Mouse (Mus musculus) adrenal gland, postnatal 36 days (tissue): ENCODE data around the gene Pir. TPM values are rescaled to one million over a fixed set of nuclear protein-coding genes. Genes with fewer than 3 reads are reported as not detected.

ENCODE experiments used
- DNase-seq, 2 experiments: peaks; one replicate each; pipeline ENCODE4 v3.0.0; 2021; ENCODE audit warnings: mixed read lengths in 1 of 2
- long read RNA-seq, 2 experiments: library from polyadenylated mRNA; stranded (forward); transcript quantifications; one replicate each; pipeline ENCODE4 v2.0.0; 2021; ENCODE audit warnings: borderline sequencing depth in 2 of 2
- total RNA-seq, 2 experiments: library from RNA; stranded (reverse); gene quantifications; 2 replicates each; pipeline ENCODE4 v1.2.3; 2021

The Pir gene
- 1 to 10 TPM; 3.9 to 4.9 TPM for total RNA-seq
- long read RNA-seq, experiment 1, partial matches to known transcripts = 0 of 2 reads
- long read RNA-seq, experiment 1, other reads (novel, unspliced or antisense) = 1 of 2 reads
- long read RNA-seq, experiment 2, partial matches to known transcripts = 1 of 3 reads
- long read RNA-seq, experiment 2, other reads (novel, unspliced or antisense) = 1 of 3 reads

DNA sequence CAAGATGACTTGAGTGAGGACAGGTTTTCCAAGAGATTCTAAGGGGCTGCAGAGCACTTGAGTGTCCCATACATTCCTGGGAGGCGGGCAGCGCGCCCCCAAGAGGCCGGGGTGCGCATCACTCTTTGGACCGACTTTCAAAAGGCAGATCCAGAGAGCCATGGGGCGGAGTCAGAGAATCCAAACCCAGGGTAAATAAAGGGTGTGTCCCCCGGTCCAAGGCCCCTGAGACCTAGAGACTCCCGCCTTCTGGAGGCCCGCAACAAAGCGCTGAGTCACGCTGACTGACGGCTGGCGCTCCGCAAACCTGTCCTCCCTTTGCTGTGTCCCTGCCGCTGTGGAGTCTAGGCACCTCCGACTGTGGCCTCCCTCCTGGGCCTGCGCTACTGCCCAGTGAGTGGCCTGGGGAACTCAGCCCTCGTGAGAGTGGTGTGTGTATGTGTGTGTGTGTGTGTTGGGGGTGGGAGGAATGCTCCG lies at the start of gene Pir:
Gene Pir (plus strand): TSS at position 87 of the 477 bp plus-strand sequence.
- DNase-seq = peak; percentile 56 to 69

DNA sequence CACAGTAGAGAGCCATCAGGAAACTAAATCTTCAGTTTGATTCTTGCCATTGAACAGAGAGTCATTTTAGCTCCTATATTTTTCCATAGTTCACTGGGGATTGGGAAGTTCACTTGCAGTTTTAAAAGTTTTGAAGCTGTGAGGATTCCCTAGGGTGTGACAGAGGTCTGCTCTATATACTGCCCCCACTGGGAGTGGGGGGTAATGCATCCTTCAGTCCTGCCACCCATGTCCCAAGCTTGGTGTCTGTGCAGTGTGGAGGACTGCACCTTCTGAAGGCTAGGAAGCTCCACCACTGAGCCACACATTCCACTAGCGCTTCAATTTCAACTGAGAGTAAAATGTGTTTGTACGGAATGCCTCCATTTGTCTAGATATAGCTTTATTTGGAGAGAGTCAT lies 47.2 kb upstream of the Pir start:
- peak; percentile 6 to 25 for DNase-seq

- no peak for DNase-seq
These were observed 35.8 kb upstream of the Pir start for GRCm38 (mm10) chrX:164233380-164233779.

DNA sequence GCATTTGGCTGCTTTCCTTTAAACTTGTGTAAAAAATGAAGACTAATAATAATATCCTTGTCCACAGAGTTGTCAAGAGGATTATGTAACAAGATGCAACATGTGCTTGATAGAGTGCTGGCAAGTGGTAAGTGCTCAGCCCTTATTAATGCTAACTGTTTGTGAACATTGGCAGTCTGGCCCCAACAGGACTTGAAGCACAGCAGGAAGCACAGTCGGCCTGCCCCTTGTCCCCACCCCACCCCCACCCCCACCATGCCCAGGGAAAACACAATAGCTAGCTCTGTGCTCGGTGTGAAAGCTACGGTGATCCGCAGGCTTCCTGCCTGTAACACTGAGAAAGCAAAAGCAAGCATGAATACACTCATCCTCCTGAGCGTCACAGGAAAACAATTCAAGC lies 23.5 kb upstream of the Pir start:
- no peak for DNase-seq

- DNase-seq = no peak
These were observed 22.4 kb upstream of the Pir start for GRCm38 (mm10) chrX:164246722-164247121.

DNA sequence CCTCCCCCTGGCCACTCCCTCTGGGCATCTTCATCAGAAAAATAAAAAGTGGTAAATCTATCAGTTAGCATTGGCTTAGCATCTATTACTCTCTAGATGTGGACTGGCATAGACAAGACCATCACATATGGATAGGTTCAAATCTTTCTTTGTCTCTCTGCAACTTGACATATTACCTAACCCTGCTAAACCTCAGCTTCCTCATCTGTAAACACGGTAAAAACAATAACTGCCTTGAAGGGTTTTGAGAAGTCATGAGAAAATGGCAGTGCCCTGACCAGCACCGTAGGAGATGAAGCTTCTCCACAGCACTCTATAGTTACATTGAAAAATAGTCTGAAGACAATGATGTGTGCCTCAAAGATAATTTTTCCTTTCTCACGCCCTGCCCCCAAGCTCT lies 12.6 kb upstream of the Pir start:
- no peak for DNase-seq

GRCm38 (mm10) chrX:164258057-164258456 lies 11.1 kb upstream of the Pir start, which contains the start of gene Bmx:
TSS of gene Bmx (minus strand) at chrX:164258193.
- no peak for DNase-seq

DNA sequence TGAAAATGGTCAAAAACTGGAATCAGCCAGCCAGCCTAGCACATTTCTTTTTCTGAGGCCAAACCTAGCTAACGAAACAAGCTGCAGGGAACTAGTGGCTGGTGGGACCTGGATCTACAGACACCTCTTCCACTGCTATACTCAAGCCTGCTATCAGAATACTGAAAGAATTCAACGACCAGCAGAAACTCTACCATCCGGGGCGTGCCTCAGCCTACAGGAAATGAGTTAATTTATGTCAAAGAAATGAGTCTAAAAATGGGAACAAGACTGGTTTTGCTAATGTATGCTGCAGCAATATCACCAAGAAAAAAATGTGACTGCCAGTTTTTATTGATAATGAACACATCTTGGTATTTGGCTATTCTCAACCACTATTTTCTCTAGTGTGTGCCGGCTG lies 10.5 kb upstream of the Pir start:
- no peak for DNase-seq

- DNase-seq = no peak
These were observed 6.9 kb upstream of the Pir start for GRCm38 (mm10) chrX:164262286-164262685.

DNA sequence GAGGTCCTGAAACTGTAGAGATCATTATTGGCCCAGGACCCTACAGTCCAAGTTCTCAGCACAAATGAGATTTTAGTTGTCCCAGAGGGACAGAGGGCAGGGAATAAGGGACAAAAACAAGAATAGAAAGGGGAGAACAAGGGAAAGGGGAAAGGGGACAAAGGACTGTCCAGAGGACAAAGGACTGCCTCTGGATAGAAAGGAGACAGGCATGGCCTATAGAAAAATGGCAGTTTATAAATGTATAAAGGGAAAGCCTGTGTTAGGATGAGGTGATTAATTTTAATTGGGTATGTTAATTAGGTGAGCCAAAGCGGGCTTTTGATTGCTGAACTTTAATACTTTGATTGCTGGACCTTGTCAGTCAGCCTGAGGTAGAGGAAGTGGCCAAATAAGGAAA lies 4.3 kb upstream of the Pir start:
- no peak for DNase-seq

- no peak for DNase-seq
These were observed 1.4 kb downstream of the Pir start for GRCm38 (mm10) chrX:164270603-164271002.

- DNase-seq = no peak
These were observed 6.4 kb downstream of the Pir start for GRCm38 (mm10) chrX:164275536-164275935.

GRCm38 (mm10) chrX:164280918-164281647 lies 11.9 kb downstream of the Pir start:
- no peak for DNase-seq

DNA sequence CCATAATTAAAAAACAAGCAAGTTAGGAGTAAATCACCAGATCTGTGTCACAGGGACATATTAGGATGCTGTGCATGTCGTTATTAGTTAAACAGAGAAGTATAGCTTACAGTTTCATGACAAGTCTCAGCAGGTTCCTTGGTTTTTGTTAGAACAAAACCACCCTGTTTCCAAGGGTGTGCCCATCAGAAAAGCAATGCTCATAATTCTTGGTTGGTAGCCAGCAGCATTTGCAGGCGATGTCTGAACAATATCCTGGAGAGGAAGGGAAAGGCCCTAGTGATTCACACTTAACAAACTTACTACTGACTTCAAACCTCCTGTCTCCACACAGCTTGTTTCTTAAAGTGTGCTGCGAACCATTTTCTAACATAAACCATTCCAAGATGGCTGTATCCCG lies 14.6 kb downstream of the Pir start:
- DNase-seq = no peak

DNA sequence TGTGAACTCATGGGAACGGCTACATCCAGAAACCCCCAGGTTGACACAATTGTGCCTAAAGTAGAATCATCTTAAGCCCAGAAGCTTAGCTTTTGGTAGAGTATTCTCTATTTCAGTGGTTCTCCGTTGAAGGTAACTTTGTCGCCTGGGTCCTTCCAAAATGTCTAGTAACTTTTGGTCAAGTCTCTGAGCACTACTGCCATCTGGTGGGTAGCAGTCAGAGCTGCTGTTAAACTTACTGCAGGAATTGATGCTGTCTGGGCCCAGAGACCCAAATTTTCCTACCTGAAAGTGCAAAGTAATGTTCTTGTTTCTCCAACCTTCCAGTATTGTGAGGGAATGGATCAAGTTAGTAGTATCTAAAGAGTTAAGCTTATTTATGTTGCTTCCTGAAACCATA lies 17.9 kb downstream of the Pir start:
- peak; percentile 6 to 37 for DNase-seq

GRCm38 (mm10) chrX:164291147-164291546 lies 22.0 kb downstream of the Pir start:
- DNase-seq = no peak

GRCm38 (mm10) chrX:164306250-164306649 lies 37.1 kb downstream of the Pir start:
- peak; percentile 12 to 29 for DNase-seq

DNA sequence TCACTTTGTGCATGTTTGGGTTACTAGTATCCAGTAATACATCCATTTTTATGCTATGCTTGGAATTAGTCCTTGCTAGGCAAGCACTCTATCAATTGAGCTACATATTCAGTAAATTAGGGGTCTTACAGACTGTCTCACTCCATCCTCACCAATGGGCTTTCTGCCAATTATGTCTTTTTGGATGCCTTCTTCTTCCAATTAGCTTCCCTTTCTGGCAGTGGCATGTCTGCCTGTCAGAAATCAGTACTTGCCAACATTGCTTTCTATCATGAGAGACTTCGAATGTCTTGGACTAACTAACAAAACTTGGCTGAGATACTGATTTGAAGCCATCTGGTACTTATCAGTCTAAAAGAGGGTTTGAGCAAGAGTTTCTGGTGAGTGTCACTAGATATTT lies 44.7 kb downstream of the Pir start:
- no peak for DNase-seq

DNA sequence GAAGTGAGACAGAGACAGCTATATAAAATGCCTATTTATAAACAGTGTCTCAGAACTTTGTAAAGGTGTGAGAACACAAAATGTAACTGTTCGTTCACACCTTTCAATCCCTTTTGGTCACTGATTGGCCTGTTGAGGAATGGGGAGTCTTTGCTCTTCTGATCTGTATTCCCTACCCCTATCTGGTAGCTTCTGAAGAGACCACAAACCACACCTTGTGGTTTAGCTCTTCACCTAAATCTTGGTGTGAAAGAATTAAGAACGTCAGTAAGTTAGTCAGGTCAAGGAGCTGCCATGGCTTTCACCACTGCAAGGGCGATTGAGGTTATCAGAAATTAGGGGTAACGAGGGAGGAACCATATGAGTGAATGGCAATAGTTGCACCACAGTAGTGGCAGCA lies 49.4 kb downstream of the Pir start:
- DNase-seq = no peak

GRCm38 (mm10) chrX:164320031-164320430 lies 50.9 kb downstream of the Pir start:
- peak; percentile 18 to 19 for DNase-seq

DNA sequence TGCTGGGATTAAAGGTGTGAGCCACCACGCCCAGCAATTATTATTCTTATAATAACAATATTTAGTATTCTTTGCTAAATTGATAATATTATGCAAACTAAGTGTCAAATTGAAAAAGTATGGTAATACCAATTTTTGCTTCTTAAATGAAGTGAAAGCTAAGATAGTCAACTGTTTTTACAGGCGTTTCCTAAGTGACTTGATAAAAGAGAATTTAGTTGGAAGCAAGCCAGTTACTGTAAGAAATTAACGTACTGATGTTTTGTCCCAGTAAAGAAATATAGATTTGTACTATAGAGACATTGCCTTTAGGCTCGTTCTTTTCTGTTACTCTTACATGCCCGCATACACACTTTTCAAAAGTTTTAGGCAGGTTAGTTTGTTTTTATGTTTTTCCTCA lies 53.3 kb downstream of the Pir start:
- no peak for DNase-seq

GRCm38 (mm10) chrX:164323391-164323913 lies 54.3 kb downstream of the Pir start:
- DNase-seq = no peak

GRCm38 (mm10) chrX:164330351-164330750 lies 61.2 kb downstream of the Pir start:
- DNase-seq = no peak

DNA sequence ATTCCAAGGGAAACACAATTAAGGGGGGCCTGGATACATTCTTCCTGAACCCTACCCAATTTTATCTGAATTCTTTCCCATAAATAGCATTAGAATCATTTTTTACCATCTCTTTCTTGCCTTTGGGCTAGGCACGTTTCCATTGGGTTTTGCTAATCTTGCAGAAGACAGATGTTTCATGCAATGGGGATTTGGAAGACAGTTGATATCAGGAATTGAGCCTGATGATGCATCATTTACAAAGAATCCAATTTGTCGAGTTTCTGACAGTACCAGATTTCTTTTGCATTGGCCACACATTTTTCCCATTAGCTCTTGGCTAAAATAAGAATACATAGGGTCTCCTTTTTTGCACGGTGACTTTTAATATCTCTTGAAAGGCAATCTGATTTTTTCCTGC lies 61.6 kb downstream of the Pir start:
- no peak for DNase-seq
